Comparison of ENCODE assay signal across 24 mouse cellular contexts in genomic region chr10:129138898-129139297, GRCm38 (mm10). TPM values are rescaled to one million over a fixed set of nuclear protein-coding genes. Genes with fewer than 3 reads are reported as not detected.
"Had no signal": no experiment of that assay in that cellular context is flagged by ENCODE, and none has a peak within 500 bp of the region (broad histone marks: within the 10 kb centered on the region; RNA-seq: fewer than 3 reads in every experiment).

TSS of gene Olfr770 (minus strand) at chr10:129138998.

- H3K4me1 ChIP-seq: midbrain, embryonic 10.5 days; midbrain, embryonic 12.5 days; neural tube, embryonic 13.5 days; neural tube, embryonic 15.5 days; stomach, embryonic 15.5 days had no signal

- H3K9ac ChIP-seq: lung, embryonic 14.5 days; midbrain, embryonic 12.5 days; neural tube, embryonic 13.5 days; neural tube, embryonic 15.5 days; stomach, embryonic 15.5 days had no signal

- H3K27ac ChIP-seq: midbrain, embryonic 10.5 days; midbrain, embryonic 12.5 days; neural tube, embryonic 13.5 days; neural tube, embryonic 15.5 days; stomach, embryonic 15.5 days; stomach, postnatal 0 days had no signal

- H3K4me2 ChIP-seq: lung, embryonic 14.5 days; midbrain, embryonic 12.5 days; neural tube, embryonic 13.5 days; neural tube, embryonic 15.5 days; stomach, embryonic 15.5 days had no signal

- H3K4me3 ChIP-seq: midbrain, embryonic 10.5 days; midbrain, embryonic 12.5 days; myocyte; neural tube, embryonic 13.5 days; neural tube, embryonic 15.5 days; stomach, embryonic 15.5 days had no signal

- H3K27me3 ChIP-seq: midbrain, embryonic 12.5 days; neural tube, embryonic 13.5 days; neural tube, embryonic 15.5 days; stomach, embryonic 15.5 days had no signal

- DNase-seq: lung, adult 18-20 months; lung, embryonic 14.5 days; lung, postnatal 10 days; lung, postnatal 4 days; midbrain, embryonic 14.5 days; right cerebral cortex, adult 18-20 months; right cerebral cortex, postnatal 14 days; thymus, adult 2 months; thymus, postnatal 25 days; thymus, postnatal 4 days had no signal

- ATAC-seq: midbrain, embryonic 16.5 days had no signal

- H3K36me3 ChIP-seq: midbrain, embryonic 10.5 days; midbrain, embryonic 12.5 days; neural tube, embryonic 13.5 days; neural tube, embryonic 15.5 days; stomach, embryonic 15.5 days had no signal

- H3K9me3 ChIP-seq: midbrain, embryonic 10.5 days; midbrain, embryonic 12.5 days; neural tube, embryonic 13.5 days; neural tube, embryonic 15.5 days; stomach, embryonic 15.5 days had no signal

RNA-seq across cellular contexts. Expression of gene Olfr770, which starts in this region (rescaled TPM):
- polyA plus RNA-seq: liver, embryonic 16.5 days; lung, embryonic 14.5 days; lung, embryonic 16.5 days; midbrain, embryonic 10.5 days; midbrain, embryonic 12.5 days; midbrain, embryonic 14.5 days; midbrain, embryonic 16.5 days; myocyte; neural tube, embryonic 11.5 days; neural tube, embryonic 13.5 days; neural tube, embryonic 15.5 days; spleen, adult 2 months; stomach, embryonic 15.5 days; stomach, postnatal 0 days; testis, adult 2 months; thymus, adult 2 months; urinary bladder, adult 2 months had no signal
